In the genomic region with DNA sequence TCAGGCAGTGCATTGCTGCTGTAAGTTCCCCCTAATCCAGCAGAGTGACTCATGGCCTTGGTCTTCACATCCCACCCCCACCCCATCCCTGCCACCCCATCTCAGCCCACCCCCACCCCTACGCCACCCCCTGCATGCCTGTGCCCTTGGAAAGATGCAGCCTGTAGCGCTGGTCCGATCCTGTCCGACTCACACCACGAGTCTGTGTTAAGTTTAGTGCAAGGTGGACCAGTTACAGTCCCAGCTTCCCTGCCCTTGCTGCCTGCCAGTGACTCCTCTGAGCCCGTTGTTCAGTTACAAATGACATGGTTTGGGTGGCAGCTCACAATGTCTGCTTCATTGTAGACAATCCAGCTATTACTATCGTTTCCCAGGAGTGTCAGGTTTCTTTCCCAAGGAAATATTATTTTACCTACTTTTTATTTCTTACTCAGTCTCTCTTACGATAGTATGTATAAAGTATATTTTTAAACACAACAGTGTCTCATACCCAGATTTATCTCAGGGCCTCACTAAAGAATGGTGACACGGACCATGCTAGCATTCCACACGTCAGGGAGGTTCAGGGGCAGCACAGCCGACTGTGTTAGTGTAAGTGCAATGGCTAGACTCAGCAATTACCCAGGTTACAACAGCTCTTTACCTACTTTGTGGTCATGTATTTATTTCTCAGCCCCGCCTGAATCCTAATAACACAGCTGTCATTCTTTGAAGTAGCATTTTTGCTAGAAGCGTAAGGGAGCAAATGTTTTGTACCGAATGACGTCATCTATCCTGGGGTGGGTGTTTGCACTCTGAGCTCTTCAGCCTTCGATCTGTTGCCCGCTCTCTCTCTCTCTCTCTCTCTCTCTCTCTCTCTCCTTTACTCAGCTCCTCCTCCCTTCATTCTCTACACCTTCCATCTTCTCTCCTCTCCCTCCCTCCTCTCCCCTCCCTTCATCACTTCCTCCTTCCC, we compare ENCODE assay signal across 10 mouse cellular contexts.
A peak's percentile ranks its signal among the peaks of the same experiment; 100 is the strongest.
DNase-seq lines count a peak whose midpoint lies in the region; ATAC-seq and TF ChIP-seq lines count a peak whose summit lies in the region.
"Had no signal": no experiment of that assay in that cellular context is flagged by ENCODE, and none has a peak within 500 bp of the region (broad histone marks: within the 10 kb centered on the region; RNA-seq: fewer than 3 reads in every experiment).

No protein-coding gene starts in this region.

- WGBS in heart, embryonic 11.5 days (ENCODE audit: insufficient replicate concordance), result 48% methylated on average over 17 of the region's 17 CpGs
- WGBS in embryonic facial prominence, embryonic 13.5 days, result 57% methylated on average over 17 of the region's 17 CpGs
- WGBS in limb, embryonic 15.5 days, result 46% methylated on average over 17 of the region's 17 CpGs

- H3K9ac ChIP-seq in heart, embryonic 11.5 days (ENCODE audit: low read depth, low read length), result no peak overlapping the region
- H3K9ac ChIP-seq in embryonic facial prominence, embryonic 13.5 days, result no peak overlapping the region
- H3K9ac ChIP-seq in limb, embryonic 15.5 days, result no peak overlapping the region
- H3K9ac ChIP-seq: liver, embryonic 15.5 days had no signal

- TF ChIP-seq CTCF in layer of hippocampus, adult 2 months (conservative IDR thresholded peaks at IDR 0.05), result no peak

- no peaks in the 10 kb centered on the region for H3K9me3 ChIP-seq in heart, embryonic 11.5 days (replicated peaks; ENCODE audit: control insufficient read depth, low read length)
- no peaks in the 10 kb centered on the region for H3K9me3 ChIP-seq in embryonic facial prominence, embryonic 13.5 days
- no peaks in the 10 kb centered on the region for H3K9me3 ChIP-seq in limb, embryonic 15.5 days
- H3K9me3 ChIP-seq: liver, embryonic 15.5 days had no signal

- peaks cover 5% of the 10 kb centered on the region for H3K36me3 ChIP-seq in heart, embryonic 11.5 days (ENCODE audit: control insufficient read depth, insufficient read depth, low read length)
- peaks cover 46% of the 10 kb centered on the region for H3K36me3 ChIP-seq in embryonic facial prominence, embryonic 13.5 days
- peaks cover 40% of the 10 kb centered on the region for H3K36me3 ChIP-seq in limb, embryonic 15.5 days

- H3K4me2 ChIP-seq in heart, embryonic 11.5 days, result peak overlapping the region; percentile 17; the same call in 1 of the 2 replicates
- no peak overlapping the region for H3K4me2 ChIP-seq in embryonic facial prominence, embryonic 13.5 days
- no peak overlapping the region for H3K4me2 ChIP-seq in limb, embryonic 15.5 days
- H3K4me2 ChIP-seq: liver, embryonic 15.5 days had no signal

- no peak overlapping the region for H3K4me3 ChIP-seq in heart, embryonic 11.5 days (ENCODE audit: low read depth, low read length)
- no peak overlapping the region for H3K4me3 ChIP-seq in layer of hippocampus, adult 2 months
- H3K4me3 ChIP-seq in embryonic facial prominence, embryonic 13.5 days, result no peak overlapping the region
- no peak overlapping the region for H3K4me3 ChIP-seq in limb, embryonic 15.5 days
- H3K4me3 ChIP-seq: liver, embryonic 15.5 days had no signal

- peak overlapping the region; percentile 85 for H3K27ac ChIP-seq in heart, embryonic 11.5 days (ENCODE audit: low read depth, low read length)
- peak overlapping the region; percentile 65; the same call in 1 of the 2 replicates for H3K27ac ChIP-seq in layer of hippocampus, adult 2 months
- H3K27ac ChIP-seq in embryonic facial prominence, embryonic 13.5 days, result peak overlapping the region; percentile 29
- peak overlapping the region; percentile 33; the same call in 1 of the 2 replicates for H3K27ac ChIP-seq in limb, embryonic 15.5 days
- H3K27ac ChIP-seq: liver, embryonic 15.5 days had no signal

- intact Hi-C loops in heart, postnatal 25 days (cut with DNase I), result loop anchor here (5.0 kb wide), 1 partner anchor 153 kb away; no protein-coding TSS in a partner anchor

- no peaks in the 10 kb centered on the region for H3K27me3 ChIP-seq in heart, embryonic 11.5 days (ENCODE audit: control insufficient read depth, insufficient read depth, low read length)
- H3K27me3 ChIP-seq in embryonic facial prominence, embryonic 13.5 days, result no peaks in the 10 kb centered on the region
- H3K27me3 ChIP-seq in limb, embryonic 15.5 days, result no peaks in the 10 kb centered on the region
- H3K27me3 ChIP-seq: liver, embryonic 15.5 days had no signal

- peaks cover 34% of the 10 kb centered on the region for H3K4me1 ChIP-seq in heart, embryonic 11.5 days (ENCODE audit: control insufficient read depth, insufficient read depth, low read length)
- H3K4me1 ChIP-seq in embryonic facial prominence, embryonic 13.5 days, result peaks cover 38% of the 10 kb centered on the region
- H3K4me1 ChIP-seq in limb, embryonic 15.5 days, result peaks cover 42% of the 10 kb centered on the region

- DNase-seq in heart, postnatal 25 days (ENCODE audit: low spot score), result no peak
- DNase-seq in layer of hippocampus, adult 2 months (ENCODE audit: low spot score in 2 of 2), result no peak
- no peak for DNase-seq in layer of hippocampus, adult 11-12 months (ENCODE audit: low spot score)
- no peak for DNase-seq in gastrocnemius, adult 8-10 months (ENCODE audit: low spot score in 2 of 2)
- DNase-seq in adrenal gland, postnatal 4 days (ENCODE audit: low spot score in 2 of 2), result no peak
- DNase-seq: B cell, adult 2 months had no signal

- ATAC-seq in heart, embryonic 11.5 days (replicated peaks; ENCODE audit: insufficient number of reproducible peaks, low FRiP score, low TSS enrichment), result no peak
- no peak; the same call in 1 of the 2 replicates for ATAC-seq in embryonic facial prominence, embryonic 13.5 days (ENCODE audit: insufficient number of reproducible peaks, insufficient read depth, low FRiP score, low TSS enrichment, low read depth)
- no peak for ATAC-seq in limb, embryonic 15.5 days (ENCODE audit: insufficient number of reproducible peaks, low FRiP score, low TSS enrichment, low read depth)

Comparison
In these comparisons a context has a peak if more than half of its experiments do, and no peak if none do; other contexts are left out.
1. H3K27ac ChIP-seq: peak in every context shown above with its lines; median percentile 85 in heart, embryonic 11.5 days; 65 in layer of hippocampus, adult 2 months; 33 in limb, embryonic 15.5 days; 29 in embryonic facial prominence, embryonic 13.5 days.